Mouse (Mus musculus) lung, adult 2 months (tissue): ENCODE measurements around the gene Csnk1e.

Experiments
- CTCF ChIP-seq: fragments of 200-500 bp; IDR thresholded peaks from 2 replicates; pipeline ENCODE4 v1.5.1; 2011; ENCODE audit warnings: mild to moderate bottlenecking, low read length, control low read depth; ENCODE audit not compliant: insufficient read depth
- POLR2A ChIP-seq: fragments of 200-500 bp; IDR thresholded peaks from 2 replicates; pipeline ENCODE4 v1.6.1; 2011; ENCODE audit warnings: low read depth, mild to moderate bottlenecking, control low read depth, low read length, borderline replicate concordance; ENCODE audit errors: extremely low read depth

DNA sequence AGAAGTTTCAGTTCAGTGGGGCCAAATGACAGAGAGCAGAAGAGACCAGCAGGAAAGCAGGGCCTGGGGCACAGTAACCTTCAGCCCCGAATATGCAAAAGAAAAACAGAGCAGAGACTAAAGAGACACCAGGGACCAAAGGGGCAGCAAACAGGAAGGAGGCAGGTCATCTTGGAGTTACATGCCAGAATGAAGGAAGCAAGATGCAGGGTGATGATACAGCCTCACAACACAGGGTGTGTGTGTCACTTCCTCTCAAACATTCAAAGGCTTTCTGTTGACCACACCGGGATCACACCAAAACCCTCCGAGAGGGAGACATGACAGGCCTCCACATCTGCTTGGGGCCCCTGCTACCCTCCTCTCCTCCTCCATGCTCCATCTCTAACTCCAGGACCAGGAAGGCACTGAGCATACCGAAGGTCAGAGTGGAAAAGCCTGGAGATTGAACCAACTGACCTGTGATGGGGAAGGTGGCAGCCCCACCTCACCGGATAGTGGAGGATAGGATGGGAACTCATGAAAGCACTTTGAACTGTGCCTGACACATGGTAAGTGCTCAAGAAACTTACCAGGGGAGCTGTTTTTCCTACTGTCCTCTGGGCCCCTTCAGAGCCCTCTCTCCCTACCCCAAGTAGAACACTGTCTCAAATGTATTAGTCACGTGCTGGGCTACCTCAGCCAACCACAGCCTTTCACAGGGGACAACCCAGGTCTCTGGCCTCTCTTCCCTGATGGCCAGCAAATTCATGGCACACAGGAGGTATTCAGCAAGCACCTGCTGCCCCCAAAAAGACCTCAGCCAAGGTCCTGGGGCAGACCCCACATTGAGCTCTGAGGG lies 55.0 kb downstream of the Csnk1e start:
- TF ChIP-seq CTCF, result no peak
- TF ChIP-seq POLR2A, result no peak
